Mouse (Mus musculus) limb, embryonic 14.5 days (tissue): ENCODE results near the gene Fchsd2. TPM values are rescaled to one million over a fixed set of nuclear protein-coding genes. Genes with fewer than 3 reads are reported as not detected.

Source experiments
- ATAC-seq: fragments of 200-750 bp; cut with Nextera tagmentation; 2 replicates; pipeline ENCODE4 v1.8.0; 2017; ENCODE audit warnings: low read depth, moderate number of reproducible peaks, moderate TSS enrichment; ENCODE audit not compliant: low FRiP score
- DNase-seq: peaks from one replicate; pipeline ENCODE4 v3.0.0-alpha.2; 2015; ENCODE audit warnings: low spot score
- H3K27ac ChIP-seq: fragments of 300-500 bp; sonication (generic); replicated peaks from 2 replicates; pipeline ENCODE4 v1.5.1; 2014; ENCODE audit warnings: low read depth, mild to moderate bottlenecking, low read length, moderate library complexity, mixed read lengths
- H3K27me3 ChIP-seq: fragments of 300-500 bp; sonication (generic); 2 replicates; pipeline ENCODE4 v1.6.1; 2014; ENCODE audit warnings: low read length, mixed read lengths; ENCODE audit not compliant: control insufficient read depth, insufficient read depth
- H3K36me3 ChIP-seq: fragments of 300-500 bp; sonication (generic); 2 replicates; pipeline ENCODE4 v1.6.1; 2014; ENCODE audit warnings: mild to moderate bottlenecking, low read length, moderate library complexity, mixed read lengths; ENCODE audit not compliant: control insufficient read depth, insufficient read depth
- H3K4me1 ChIP-seq: fragments of 300-500 bp; sonication (generic); 2 replicates; pipeline ENCODE4 v1.6.1; 2014; ENCODE audit warnings: antibody characterized with exemption, low read length, mixed read lengths; ENCODE audit not compliant: control insufficient read depth, insufficient read depth
- H3K4me2 ChIP-seq: fragments of 300-500 bp; sonication (generic); replicated peaks from 2 replicates; pipeline ENCODE4 v1.6.1; 2014; ENCODE audit warnings: low read depth, mild to moderate bottlenecking, low read length, moderate library complexity; ENCODE audit not compliant: severe bottlenecking
- H3K4me3 ChIP-seq: fragments of 300-500 bp; sonication (generic); replicated peaks from 2 replicates; pipeline ENCODE4 v1.5.1; 2014; ENCODE audit warnings: low read length
- H3K9ac ChIP-seq: fragments of 300-500 bp; sonication (generic); 2 replicates; pipeline ENCODE4 v1.6.1; 2014; ENCODE audit warnings: mild to moderate bottlenecking, low read depth, low read length, moderate library complexity; ENCODE audit not compliant: severe bottlenecking
- H3K9me3 ChIP-seq: fragments of 300-500 bp; sonication (generic); 2 replicates; pipeline ENCODE4 v1.6.1; 2016; ENCODE audit warnings: low read length; ENCODE audit not compliant: control insufficient read depth
- POLR2A ChIP-seq: fragments of 200-500 bp; IDR thresholded peaks from 2 replicates; pipeline ENCODE4 v1.8.0; 2012; ENCODE audit warnings: inconsistent platforms, mild to moderate bottlenecking, moderate library complexity, borderline replicate concordance; ENCODE audit not compliant: insufficient read depth, insufficient read length; ENCODE audit errors: extremely low read depth
- WGBS: fragments of 180-500 bp; shearing (Covaris S2); extraction: QIAGEN DNeasy Blood & Tissue Kit; methylation state at CpG from one replicate; pipeline ENCODE4 v1.1.7; 2014; 5-methylcytosine and 5-hydroxymethylcytosine counted together
- polyA plus RNA-seq, 2 experiments: library from polyadenylated mRNA; depleted of rRNA in 1 of 2; stranded (reverse) in 1 of 2; unstranded in 1 of 2; fragments of >200 nt; fragmentation: Nextera tagmentation in 1 of 2; extraction: Ambion mirVana in 1 of 2; gene quantifications; 2 replicates each; pipeline versions ENCODE4 v1.2.1 to v1.2.3; 2012 to 2014

The Fchsd2 gene
- polyA plus RNA-seq, 2 experiments, result 19.9 to 21.9 TPM

- 29% methylated on average over 1 of the region's 1 CpGs for WGBS
- no peaks in the 10 kb centered on the region for H3K4me1 ChIP-seq
These were observed 136.7 kb downstream of the Fchsd2 start for GRCm38 (mm10) chr7:101229336-101229735.

GRCm38 (mm10) chr7:101231458-101231857 lies 138.8 kb downstream of the Fchsd2 start:
- TF ChIP-seq POLR2A, result no peak
- peak; percentile 44 for DNase-seq
- H3K4me3 ChIP-seq, result no peak overlapping the region
- no peak overlapping the region for H3K4me2 ChIP-seq
- no peak overlapping the region for H3K9ac ChIP-seq
- WGBS, result 49% methylated on average over 2 of the region's 2 CpGs
- H3K4me1 ChIP-seq, result no peaks in the 10 kb centered on the region
- no peaks in the 10 kb centered on the region for H3K27me3 ChIP-seq
- no peak for ATAC-seq
- no peaks in the 10 kb centered on the region; the same call in 1 of the 2 replicates for H3K36me3 ChIP-seq
- H3K9me3 ChIP-seq, result no peaks in the 10 kb centered on the region
- H3K27ac ChIP-seq, result no peak overlapping the region

More at GRCm38 (mm10) chr7:101229336-101229735, 136.7 kb downstream of the Fchsd2 start:
- no peak overlapping the region for H3K9ac ChIP-seq
- DNase-seq (no peak), ATAC-seq (no peak)
- no peak overlapping the region for H3K27ac ChIP-seq
- no peaks in the 10 kb centered on the region for H3K27me3 ChIP-seq
- H3K9me3 ChIP-seq, result no peaks in the 10 kb centered on the region
- no peak overlapping the region for H3K4me3 ChIP-seq
- TF ChIP-seq POLR2A, result no peak
- no peaks in the 10 kb centered on the region; the same call in 1 of the 2 replicates for H3K36me3 ChIP-seq
- H3K4me2 ChIP-seq, result no peak overlapping the region

DNA sequence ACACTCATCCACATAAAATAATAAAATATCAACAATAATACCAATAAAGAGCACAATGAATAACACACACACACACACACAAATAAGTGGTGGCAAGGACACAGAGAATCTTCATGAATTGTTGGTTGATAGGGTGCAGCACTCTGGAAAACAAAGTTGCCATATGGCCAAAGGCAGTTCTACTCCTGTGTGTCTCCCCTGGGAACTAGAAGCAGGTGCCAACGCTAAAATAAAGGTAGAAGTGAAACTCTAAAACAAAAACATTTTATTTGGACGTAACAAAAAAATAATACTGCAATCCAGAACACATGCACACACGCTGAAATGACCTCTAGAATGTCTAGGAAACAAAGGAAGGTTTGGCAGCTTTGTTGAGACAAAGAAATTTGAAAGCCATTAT lies 140.1 kb downstream of the Fchsd2 start:
- Histone ChIP-seq H3K9ac (no peak overlapping the region), H3K27me3 (no peaks in the 10 kb centered on the region), H3K9me3 (no peaks in the 10 kb centered on the region), H3K4me2 (no peak overlapping the region), H3K27ac (no peak overlapping the region), H3K4me3 (no peak overlapping the region), H3K4me1 (no peaks in the 10 kb centered on the region), H3K36me3 (no peaks in the 10 kb centered on the region; the same call in 1 of the 2 replicates)
- no peak for TF ChIP-seq POLR2A
- 86% methylated on average over 3 of the region's 3 CpGs for WGBS
- no peak for DNase-seq
- ATAC-seq, result no peak

GRCm38 (mm10) chr7:101236712-101237473 lies 144.2 kb downstream of the Fchsd2 start:
- H3K36me3 ChIP-seq, result peaks cover 7% of the 10 kb centered on the region

GRCm38 (mm10) chr7:101248760-101249159 lies 156.1 kb downstream of the Fchsd2 start:
- Histone ChIP-seq H3K4me2 (no peak overlapping the region), H3K36me3 (peaks cover 25% of the 10 kb centered on the region), H3K9ac (no peak overlapping the region), H3K27ac (no peak overlapping the region), H3K27me3 (no peaks in the 10 kb centered on the region), H3K4me3 (no peak overlapping the region), H3K9me3 (no peaks in the 10 kb centered on the region), H3K4me1 (no peaks in the 10 kb centered on the region)
- no peak for ATAC-seq
- WGBS, result 90% methylated on average over 4 of the region's 4 CpGs
- DNase-seq, result no peak
- no peak for TF ChIP-seq POLR2A

More at GRCm38 (mm10) chr7:101236712-101237473, 144.2 kb downstream of the Fchsd2 start:
- H3K4me1 ChIP-seq, result no peaks in the 10 kb centered on the region
- 46% methylated on average over 8 of the region's 8 CpGs for WGBS
- no peaks in the 10 kb centered on the region for H3K9me3 ChIP-seq
- no peak for TF ChIP-seq POLR2A
- no peak overlapping the region for H3K9ac ChIP-seq
- H3K4me3 ChIP-seq, result no peak overlapping the region
- no peak overlapping the region for H3K4me2 ChIP-seq
- H3K27me3 ChIP-seq, result no peaks in the 10 kb centered on the region
- no peak for ATAC-seq
- DNase-seq, result no peak
- H3K27ac ChIP-seq, result no peak overlapping the region

- no peaks in the 10 kb centered on the region for H3K9me3 ChIP-seq
- no peaks in the 10 kb centered on the region for H3K27me3 ChIP-seq
- H3K27ac ChIP-seq, result no peak overlapping the region
- DNase-seq, result no peak
- H3K9ac ChIP-seq, result no peak overlapping the region
- TF ChIP-seq POLR2A, result no peak
- 81% methylated on average over 2 of the region's 2 CpGs for WGBS
- no peaks in the 10 kb centered on the region for H3K4me1 ChIP-seq
- H3K4me2 ChIP-seq, result no peak overlapping the region
- H3K4me3 ChIP-seq, result no peak overlapping the region
- no peak for ATAC-seq
- peaks cover 21% of the 10 kb centered on the region for H3K36me3 ChIP-seq
These were observed 156.5 kb downstream of the Fchsd2 start for GRCm38 (mm10) chr7:101249173-101249572.
